Mouse (Mus musculus): ENCODE data around the gene Ntrk2.

- TF ChIP-seq CTCF (IDR thresholded peaks at IDR 0.05; ENCODE audit: low read depth) (no peak), EP300 (IDR thresholded peaks at IDR 0.05; ENCODE audit: low read depth) (no peak)
Observed at GRCm38 (mm10) chr13:58912559-58912958, 106.2 kb downstream of the Ntrk2 start.

All from heart, postnatal 0 days (tissue).